Mouse (Mus musculus) MEL (cell line): ENCODE results near the gene Ccdc97. TPM values are rescaled to one million over a fixed set of nuclear protein-coding genes. Genes with fewer than 3 reads are reported as not detected.

Experiments used
- DNase-seq: peaks from one replicate; pipeline ENCODE4 v3.0.0; 2011; ENCODE audit warnings: low read depth, low spot score
- H3K27ac ChIP-seq: 2 replicates; pipeline ENCODE4 v1.5.1; 2012; ENCODE audit warnings: low read depth, mild to moderate bottlenecking, control low read depth, low read length, moderate library complexity; ENCODE audit not compliant: control insufficient read depth
- H3K27me3 ChIP-seq, 2 experiments: fragments of 150-350 bp in 1 of 2; sonication (generic) in 1 of 2; 2 replicates each; pipeline ENCODE4 v1.6.1; 2012; ENCODE audit warnings: low read length in 2 of 2, mild to moderate bottlenecking in 2 of 2, improper control_type of control experiment in 1 of 2, moderate library complexity in 1 of 2; ENCODE audit not compliant: insufficient read depth in 2 of 2, control insufficient read depth in 1 of 2
- H3K36me3 ChIP-seq, 2 experiments: 2 replicates each; pipeline ENCODE4 v1.6.1; 2012 to 2014; ENCODE audit warnings: low read length in 2 of 2, improper control_type of control experiment in 1 of 2, inconsistent platforms in 1 of 2, mild to moderate bottlenecking in 1 of 2; ENCODE audit not compliant: insufficient read depth in 2 of 2, control insufficient read depth in 1 of 2
- H3K4me1 ChIP-seq, 2 experiments: fragments of 150-350 bp in 1 of 2; sonication (generic) in 1 of 2; 2 replicates each; pipeline ENCODE4 v1.6.1; 2012; ENCODE audit warnings: low read length in 2 of 2, improper control_type of control experiment in 1 of 2, mild to moderate bottlenecking in 1 of 2; ENCODE audit not compliant: insufficient read depth in 2 of 2, control insufficient read depth in 1 of 2
- H3K4me3 ChIP-seq, 2 experiments: fragments of 150-350 bp in 1 of 2; sonication (generic) in 1 of 2; 2 replicates each; pipeline ENCODE4 v1.5.1; 2012; ENCODE audit warnings: low read depth in 2 of 2, low read length in 2 of 2, mild to moderate bottlenecking in 2 of 2, moderate library complexity in 2 of 2, control low read depth in 1 of 2, improper control_type of control experiment in 1 of 2; ENCODE audit not compliant: control insufficient read depth in 1 of 2, insufficient read depth in 1 of 2
- H3K79me2 ChIP-seq: 2 replicates; pipeline ENCODE4 v1.6.1; 2012; ENCODE audit warnings: mild to moderate bottlenecking, low read length, moderate library complexity; ENCODE audit not compliant: control insufficient read depth, poor library complexity, insufficient read depth
- H3K9ac ChIP-seq: 2 replicates; pipeline ENCODE4 v1.6.1; 2012; ENCODE audit warnings: low read depth, mild to moderate bottlenecking, control low read depth, low read length, moderate library complexity; ENCODE audit not compliant: control insufficient read depth, poor library complexity, severe bottlenecking
- H3K9me3 ChIP-seq: fragments of 150-350 bp; sonication (generic); replicated peaks from 2 replicates; pipeline ENCODE4 v1.6.1; 2012; ENCODE audit warnings: mild to moderate bottlenecking, low read length, improper control_type of control experiment, moderate library complexity; ENCODE audit not compliant: insufficient read depth
- CHD2 ChIP-seq: IDR thresholded peaks from 2 replicates; pipeline ENCODE4 v1.6.1; 2011; ENCODE audit warnings: low read length, improper control_type of control experiment
- CTCF ChIP-seq, 3 experiments: IDR thresholded peaks in 2 of 3; conservative IDR thresholded peaks in 1 of 3; 2 replicates each; pipeline ENCODE4 v1.5.1; 2011 to 2012; ENCODE audit warnings: low read length in 3 of 3, low read depth in 2 of 3, mild to moderate bottlenecking in 2 of 3, improper control_type of control experiment in 1 of 3, inconsistent platforms in 1 of 3, mixed read lengths in 1 of 3, moderate library complexity in 1 of 3; ENCODE audit not compliant: control insufficient read depth in 1 of 3, insufficient read depth in 1 of 3, poor library complexity in 1 of 3, severe bottlenecking in 1 of 3
- ELF1 ChIP-seq: IDR thresholded peaks from 2 replicates; pipeline ENCODE4 v1.6.1; 2014; ENCODE audit warnings: low read depth, mild to moderate bottlenecking, inconsistent platforms, low read length, improper control_type of control experiment, moderate library complexity
- GABPA ChIP-seq: IDR thresholded peaks from 2 replicates; pipeline ENCODE4 v1.6.1; 2012; ENCODE audit warnings: low read depth, mild to moderate bottlenecking, inconsistent platforms, low read length, improper control_type of control experiment, moderate library complexity
- KAT2A ChIP-seq: conservative IDR thresholded peaks from 2 replicates; pipeline ENCODE4 v1.6.1; 2012; ENCODE audit warnings: low read depth, low read length, improper control_type of control experiment, inconsistent platforms
- MEF2A ChIP-seq: IDR thresholded peaks from 2 replicates; pipeline ENCODE4 v1.6.1; 2014; ENCODE audit warnings: low read depth, mild to moderate bottlenecking, inconsistent platforms, low read length, improper control_type of control experiment; ENCODE audit not compliant: poor library complexity, insufficient replicate concordance, severe bottlenecking; ENCODE audit errors: extremely low read depth
- MXI1 ChIP-seq: IDR thresholded peaks from 2 replicates; pipeline ENCODE4 v1.6.1; 2011; ENCODE audit warnings: mild to moderate bottlenecking, low read depth, low read length, improper control_type of control experiment
- MYB ChIP-seq: IDR thresholded peaks from 2 replicates; pipeline ENCODE4 v1.6.1; 2011; ENCODE audit warnings: mild to moderate bottlenecking, low read depth, low read length, improper control_type of control experiment
- NRF1 ChIP-seq: IDR thresholded peaks from 2 replicates; pipeline ENCODE4 v1.6.1; 2014; ENCODE audit warnings: low read depth, mild to moderate bottlenecking, inconsistent platforms, low read length, improper control_type of control experiment, moderate library complexity; ENCODE audit not compliant: poor library complexity, insufficient read depth, severe bottlenecking
- POLR2A ChIP-seq, 2 experiments: IDR thresholded peaks; 2 replicates each; pipeline ENCODE4 v1.6.1; 2011 to 2012; ENCODE audit warnings: low read length in 2 of 2, mild to moderate bottlenecking in 2 of 2, control low read depth in 1 of 2, improper control_type of control experiment in 1 of 2, low read depth in 1 of 2, moderate library complexity in 1 of 2; ENCODE audit not compliant: control insufficient read depth in 1 of 2, insufficient read depth in 1 of 2, poor library complexity in 1 of 2
- POLR2AphosphoS5 ChIP-seq: IDR thresholded peaks from 2 replicates; pipeline ENCODE4 v1.6.1; 2012; ENCODE audit warnings: low read depth, borderline replicate concordance, mild to moderate bottlenecking, inconsistent platforms, low read length, moderate library complexity, mixed read lengths
- RCOR1 ChIP-seq: IDR thresholded peaks from 2 replicates; pipeline ENCODE4 v1.6.1; 2012; ENCODE audit warnings: low read depth, mild to moderate bottlenecking, inconsistent platforms, low read length, improper control_type of control experiment
- SIN3A ChIP-seq: IDR thresholded peaks from 2 replicates; pipeline ENCODE4 v1.6.1; 2012; ENCODE audit warnings: low read length, improper control_type of control experiment, inconsistent platforms
- TBP ChIP-seq: IDR thresholded peaks from 2 replicates; pipeline ENCODE4 v1.8.0; 2011; ENCODE audit warnings: low read depth, low read length, improper control_type of control experiment
- TCF12 ChIP-seq: IDR thresholded peaks from 2 replicates; pipeline ENCODE4 v1.6.1; 2014; ENCODE audit warnings: low read depth, mild to moderate bottlenecking, inconsistent platforms, low read length, improper control_type of control experiment, moderate library complexity
- UBTF ChIP-seq: IDR thresholded peaks from 2 replicates; pipeline ENCODE4 v1.6.1; 2012; ENCODE audit warnings: low read depth, mild to moderate bottlenecking, inconsistent platforms, low read length, improper control_type of control experiment, moderate library complexity, borderline replicate concordance; ENCODE audit not compliant: insufficient read depth
- ZMIZ1 ChIP-seq: IDR thresholded peaks from 2 replicates; pipeline ENCODE4 v1.6.1; 2012; ENCODE audit warnings: low read depth, mild to moderate bottlenecking, inconsistent platforms, low read length, improper control_type of control experiment, moderate library complexity
- polyA plus RNA-seq, 2 experiments: library from polyadenylated mRNA; stranded (reverse) in 1 of 2; unstranded in 1 of 2; fragments of >175 nt in 1 of 2; fragments of >200 nt in 1 of 2; gene quantifications; 2 replicates each; pipeline versions ENCODE4 v1.2.1 to v1.2.4; 2012; ENCODE audit warnings: low replicate concordance in 2 of 2, low read depth in 1 of 2; ENCODE audit not compliant: insufficient read length in 2 of 2, insufficient read depth in 1 of 2, missing spikeins in 1 of 2
- total RNA-seq: library from RNA; depleted of rRNA; stranded (reverse); fragments of 300-350 nt; gene quantifications from 2 replicates; pipeline ENCODE4 v1.2.3, GENCODE M21; 2012

The Ccdc97 gene
- total and polyA plus RNA-seq, 3 experiments = 8.4 to 39.7 TPM; not detected in 1

- Histone ChIP-seq H3K79me2 (peaks cover 79% of the 10 kb centered on the region), H3K9me3 (no peaks in the 10 kb centered on the region), H3K27me3 (no peaks in the 10 kb centered on the region), H3K9ac (peak overlapping the region; percentile 99), H3K4me3 (peak overlapping the region; percentile 80 to 97), H3K27ac (peak overlapping the region; percentile 98), H3K4me1 (peaks cover 2 to 35% of the 10 kb centered on the region in 2 experiments; a peak in 3 of 4 replicates), H3K36me3 (peaks cover 8 to 40% of the 10 kb centered on the region in 2 experiments)
- TF ChIP-seq POLR2A (IDR thresholded peaks at IDR 0.05; ENCODE audit: control insufficient read depth in 1 of 2, insufficient read depth in 1 of 2, low read depth in 1 of 2, low read length in 2 of 2, poor library complexity in 1 of 2) = peak; percentile 46 to 85; a peak in 3 of 4 replicates
- TF ChIP-seq CHD2 = no peak
- TF ChIP-seq NRF1 = no peak
- no peak for TF ChIP-seq KAT2A
- TF ChIP-seq MEF2A = no peak
- TF ChIP-seq TBP = peak; percentile 74
- no peak for TF ChIP-seq UBTF
- no peak for TF ChIP-seq TCF12
- TF ChIP-seq SIN3A = no peak
- no peak; the same call in 1 of the 2 replicates for TF ChIP-seq POLR2AphosphoS5
- no peak for TF ChIP-seq ZMIZ1
- TF ChIP-seq MXI1 = no peak
- TF ChIP-seq CTCF (IDR thresholded peaks at IDR 0.05 in 2 of 3, conservative IDR thresholded peaks at IDR 0.05 in 1 of 3; ENCODE audit: control insufficient read depth in 1 of 3, insufficient read depth in 1 of 3, low read depth in 2 of 3, low read length in 3 of 3, poor library complexity in 1 of 3, severe bottlenecking in 1 of 3) = 0 out of 6 replicates have a peak, but pooled peaks of 1 of the 3 experiments have one; percentile 13
- no peak for TF ChIP-seq GABPA
- peak; percentile 95 for DNase-seq
Observed at GRCm38 (mm10) chr7:25688810-25689586, 29.9 kb downstream of the Ccdc97 start.

GRCm38 (mm10) chr7:25687811-25688401 lies 31.0 kb downstream of the Ccdc97 start:
- H3K79me2 ChIP-seq = peaks cover 76% of the 10 kb centered on the region
- peak overlapping the region; percentile 80 to 97 for H3K4me3 ChIP-seq
- TF ChIP-seq MYB (no peak), CTCF (IDR thresholded peaks at IDR 0.05 in 2 of 3, conservative IDR thresholded peaks at IDR 0.05 in 1 of 3; ENCODE audit: control insufficient read depth in 1 of 3, insufficient read depth in 1 of 3, low read depth in 2 of 3, low read length in 3 of 3, poor library complexity in 1 of 3, severe bottlenecking in 1 of 3) (peak in 1 of 3 experiments; percentile 66; a peak in 3 of 6 replicates), ELF1 (no peak), UBTF (0 out of 2 replicates have a peak, but pooled peaks have one; percentile 46), POLR2A (IDR thresholded peaks at IDR 0.05; ENCODE audit: control insufficient read depth in 1 of 2, insufficient read depth in 1 of 2, low read depth in 1 of 2, low read length in 2 of 2, poor library complexity in 1 of 2) (peak in 1 of 2 experiments; percentile 36; a peak in 1 of 4 replicates), RCOR1 (no peak)
- peak; percentile 56 for DNase-seq
- H3K27me3 ChIP-seq = no peaks in the 10 kb centered on the region
- H3K36me3 ChIP-seq = peaks cover 4 to 43% of the 10 kb centered on the region in 2 experiments
- H3K9ac ChIP-seq = peak overlapping the region; percentile 99
- H3K27ac ChIP-seq = peak overlapping the region; percentile 98
- no peaks in the 10 kb centered on the region for H3K9me3 ChIP-seq
- peaks cover 7 to 43% of the 10 kb centered on the region in 2 experiments for H3K4me1 ChIP-seq
